Mouse (Mus musculus): ENCODE measurements at regions not wholly inside any gene's neighbourhood (a gene's known extent, or its start where the extent isn't known, plus 50 kb on each side); places are given as distances from the start of the nearest gene placed in this dataset.

DNA sequence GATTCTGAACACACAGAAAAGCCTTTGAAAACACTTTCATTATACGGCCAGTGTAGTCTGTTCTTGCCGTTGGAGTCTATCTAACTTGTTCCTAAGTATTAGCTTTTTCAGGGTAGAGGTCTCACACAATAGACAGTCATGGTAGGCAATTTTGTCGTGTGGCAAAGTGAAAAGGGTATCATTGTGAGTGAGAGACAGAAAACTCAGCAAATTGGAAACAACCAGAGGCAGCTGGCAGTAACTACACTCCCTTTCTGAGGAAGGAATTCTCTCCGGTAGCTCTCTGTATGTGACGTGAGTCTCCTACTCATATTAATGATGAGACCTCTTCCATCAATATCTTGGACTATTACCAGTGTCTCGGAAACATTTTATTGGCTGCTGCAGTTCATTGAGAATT lies 413.8 kb upstream of the Hnrnpa3 start:
- ATAC-seq (ENCODE audit: low read depth) = no peak

DNA sequence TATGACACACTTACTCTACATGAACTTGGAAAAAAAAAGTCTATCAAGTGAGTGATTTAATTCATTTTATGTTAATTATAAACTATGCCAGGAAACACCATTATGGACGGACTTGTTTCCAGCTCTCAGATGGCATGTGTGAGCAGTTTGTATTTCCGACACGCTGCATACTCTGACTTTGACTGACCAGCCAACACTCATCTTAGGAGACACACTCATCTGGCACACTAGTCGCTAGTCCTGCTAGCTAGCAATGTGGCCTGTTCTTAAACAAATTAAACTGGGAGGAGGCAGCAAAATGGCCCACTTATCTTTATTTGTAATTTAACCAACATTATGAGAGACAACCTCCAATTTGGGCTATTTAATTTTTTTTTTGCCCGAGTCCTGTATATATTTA lies 413.4 kb upstream of the Hnrnpa3 start:
- H3K9ac ChIP-seq (ENCODE audit: low read depth, low read length) = no peak overlapping the region
- H3K36me3 ChIP-seq (ENCODE audit: control insufficient read depth, insufficient read depth) = no peaks in the 10 kb centered on the region
- H3K9me3 ChIP-seq (replicated peaks; ENCODE audit: control insufficient read depth, low read length) = no peaks in the 10 kb centered on the region
- ATAC-seq (ENCODE audit: low read depth) = no peak
- H3K27me3 ChIP-seq (ENCODE audit: control insufficient read depth, insufficient read depth, low read depth, low read length) = no peaks in the 10 kb centered on the region
- 65% methylated on average over 5 of the region's 5 CpGs for WGBS (ENCODE audit: insufficient replicate concordance)
- H3K27ac ChIP-seq (ENCODE audit: low read length) = no peak overlapping the region
- no peaks in the 10 kb centered on the region for H3K4me1 ChIP-seq (ENCODE audit: control insufficient read depth, low read depth, low read length)
- no peak overlapping the region for H3K4me2 ChIP-seq (ENCODE audit: low read depth, low read length)
- H3K4me3 ChIP-seq (ENCODE audit: low read depth, low read length) = no peak overlapping the region

More for the DNA sequence above, 413.8 kb upstream of the Hnrnpa3 start:
- no peak overlapping the region for H3K27ac ChIP-seq (ENCODE audit: low read length)
- H3K4me1 ChIP-seq (ENCODE audit: control insufficient read depth, low read depth, low read length) = no peaks in the 10 kb centered on the region
- no peak overlapping the region for H3K9ac ChIP-seq (ENCODE audit: low read depth, low read length)
- 78% methylated on average over 6 of the region's 6 CpGs for WGBS (ENCODE audit: insufficient replicate concordance)
- H3K27me3 ChIP-seq (ENCODE audit: control insufficient read depth, insufficient read depth, low read depth, low read length) = no peaks in the 10 kb centered on the region
- no peaks in the 10 kb centered on the region for H3K36me3 ChIP-seq (ENCODE audit: control insufficient read depth, insufficient read depth)
- no peaks in the 10 kb centered on the region for H3K9me3 ChIP-seq (replicated peaks; ENCODE audit: control insufficient read depth, low read length)
- H3K4me3 ChIP-seq (ENCODE audit: low read depth, low read length) = no peak overlapping the region
- H3K4me2 ChIP-seq (ENCODE audit: low read depth, low read length) = no peak overlapping the region

DNA sequence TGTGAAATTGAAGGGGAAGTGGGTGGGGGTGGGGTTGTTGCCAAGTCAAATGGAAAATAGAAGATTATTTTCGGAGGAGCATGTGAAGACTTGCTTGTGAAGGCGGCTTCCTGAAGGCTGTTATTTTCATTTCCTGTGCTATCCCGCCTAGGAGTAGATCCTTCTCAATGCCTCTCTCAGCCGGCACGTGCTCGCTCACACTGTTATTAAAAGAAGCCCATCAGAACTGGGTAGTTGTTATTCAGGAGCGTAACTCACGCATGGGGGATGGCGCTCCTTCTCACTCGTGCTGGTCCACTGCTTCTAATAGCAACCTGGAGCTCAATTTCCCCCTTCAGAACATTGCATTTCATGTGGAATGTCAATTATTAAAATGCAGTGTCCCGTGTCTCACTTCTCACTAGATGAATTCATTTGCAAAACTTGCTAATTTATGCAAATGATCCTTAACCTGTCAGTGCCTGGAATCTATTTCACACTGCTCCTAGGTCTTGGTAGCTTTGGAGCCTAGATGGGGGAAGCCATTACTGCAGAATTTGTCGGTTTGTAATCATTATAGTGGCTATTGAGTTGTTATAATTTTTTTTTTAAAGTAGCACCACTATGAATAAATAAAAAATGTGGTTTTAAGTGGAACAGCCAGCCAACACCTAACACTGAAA lies 412.8 kb upstream of the Hnrnpa3 start:
- H3K36me3 ChIP-seq (ENCODE audit: control insufficient read depth, insufficient read depth) = no peaks in the 10 kb centered on the region
- no peak overlapping the region for H3K9ac ChIP-seq (ENCODE audit: low read depth, low read length)
- 27% methylated on average over 12 of the region's 12 CpGs for WGBS (ENCODE audit: insufficient replicate concordance)
- no peaks in the 10 kb centered on the region for H3K9me3 ChIP-seq (replicated peaks; ENCODE audit: control insufficient read depth, low read length)
- no peak overlapping the region for H3K4me2 ChIP-seq (ENCODE audit: low read depth, low read length)
- H3K4me3 ChIP-seq (ENCODE audit: low read depth, low read length) = no peak overlapping the region
- ATAC-seq (ENCODE audit: low read depth) = no peak
- no peak overlapping the region for H3K27ac ChIP-seq (ENCODE audit: low read length)
- H3K4me1 ChIP-seq (ENCODE audit: control insufficient read depth, low read depth, low read length) = no peaks in the 10 kb centered on the region
- no peaks in the 10 kb centered on the region for H3K27me3 ChIP-seq (ENCODE audit: control insufficient read depth, insufficient read depth, low read depth, low read length)

DNA sequence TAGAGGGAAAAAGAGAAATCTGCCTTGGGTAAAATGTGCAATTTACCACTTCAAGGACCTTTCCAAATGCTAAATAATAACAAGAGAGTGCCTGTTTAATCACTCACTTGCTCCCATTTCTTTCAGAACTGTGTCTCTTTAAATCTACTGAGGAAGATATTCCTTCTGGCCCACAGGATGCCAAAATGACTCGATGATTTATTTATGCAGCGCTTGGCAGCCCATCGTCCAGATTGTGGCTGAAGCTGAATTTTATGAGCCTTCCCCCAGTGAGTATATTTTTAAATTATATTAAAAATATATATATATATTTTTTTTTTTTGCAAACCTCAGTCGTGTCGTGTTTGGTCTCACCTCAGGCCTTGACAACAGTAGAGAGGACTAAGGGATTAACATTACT lies 410.8 kb upstream of the Hnrnpa3 start:
- Histone ChIP-seq H3K9ac (ENCODE audit: low read depth, low read length) (no peak overlapping the region), H3K4me1 (ENCODE audit: control insufficient read depth, low read depth, low read length) (no peaks in the 10 kb centered on the region), H3K4me3 (ENCODE audit: low read depth, low read length) (no peak overlapping the region), H3K9me3 (replicated peaks; ENCODE audit: control insufficient read depth, low read length) (no peaks in the 10 kb centered on the region), H3K27ac (ENCODE audit: low read length) (no peak overlapping the region), H3K27me3 (ENCODE audit: control insufficient read depth, insufficient read depth, low read depth, low read length) (no peaks in the 10 kb centered on the region), H3K4me2 (ENCODE audit: low read depth, low read length) (no peak overlapping the region), H3K36me3 (ENCODE audit: control insufficient read depth, insufficient read depth) (no peaks in the 10 kb centered on the region)
- ATAC-seq (ENCODE audit: low read depth) = no peak
- 42% methylated on average over 5 of the region's 5 CpGs for WGBS (ENCODE audit: insufficient replicate concordance)

DNA sequence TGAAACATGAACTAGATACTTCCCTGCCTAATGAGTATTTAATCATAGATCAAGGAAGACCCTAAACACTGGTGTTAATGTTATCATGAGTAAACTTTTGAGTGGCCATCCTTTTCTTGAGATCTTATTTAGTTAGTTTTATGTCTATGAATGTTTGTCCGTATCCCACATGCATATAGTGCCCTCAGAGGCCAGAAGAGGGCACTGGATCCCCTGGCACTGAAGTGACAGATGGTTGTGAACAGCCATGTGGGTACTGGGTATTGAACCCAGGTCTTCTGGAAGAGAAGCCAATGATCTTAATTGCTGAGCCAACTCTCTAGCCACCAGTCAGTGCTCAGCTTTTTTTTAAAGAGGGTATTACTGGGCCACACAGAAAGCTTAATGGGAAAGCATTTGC lies 408.6 kb upstream of the Hnrnpa3 start:
- Histone ChIP-seq H3K4me3 (ENCODE audit: low read depth, low read length) (no peak overlapping the region), H3K9ac (ENCODE audit: low read depth, low read length) (no peak overlapping the region), H3K36me3 (ENCODE audit: control insufficient read depth, insufficient read depth) (no peaks in the 10 kb centered on the region), H3K27ac (ENCODE audit: low read length) (no peak overlapping the region), H3K4me1 (ENCODE audit: control insufficient read depth, low read depth, low read length) (no peaks in the 10 kb centered on the region), H3K4me2 (ENCODE audit: low read depth, low read length) (no peak overlapping the region), H3K27me3 (ENCODE audit: control insufficient read depth, insufficient read depth, low read depth, low read length) (no peaks in the 10 kb centered on the region), H3K9me3 (replicated peaks; ENCODE audit: control insufficient read depth, low read length) (no peaks in the 10 kb centered on the region)
- WGBS (ENCODE audit: insufficient replicate concordance) = 51% methylated on average over 1 of the region's 1 CpGs
- ATAC-seq (ENCODE audit: low read depth) = no peak

DNA sequence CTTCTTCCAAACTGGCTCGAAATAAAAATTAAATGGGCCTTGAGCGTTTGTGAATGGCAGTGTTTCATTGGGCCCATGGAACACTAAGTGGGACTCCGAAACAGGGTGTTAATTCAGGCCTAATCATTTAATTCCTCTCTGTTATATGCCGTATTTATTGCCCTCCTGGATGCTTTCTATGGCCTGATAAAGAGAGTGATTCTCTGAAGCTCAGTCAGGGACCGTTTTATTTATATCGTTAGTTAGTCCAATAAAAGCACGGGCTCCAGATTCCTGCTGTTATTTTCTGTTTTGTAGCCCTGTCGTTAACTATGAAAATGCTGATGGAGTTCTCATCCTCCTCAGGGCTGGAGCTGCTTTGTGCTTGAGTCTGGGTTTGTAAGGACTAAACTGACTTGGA lies 406.2 kb upstream of the Hnrnpa3 start:
- Histone ChIP-seq H3K4me2 (ENCODE audit: low read depth, low read length) (no peak overlapping the region), H3K27me3 (ENCODE audit: control insufficient read depth, insufficient read depth, low read depth, low read length) (no peaks in the 10 kb centered on the region), H3K9me3 (replicated peaks; ENCODE audit: control insufficient read depth, low read length) (no peaks in the 10 kb centered on the region), H3K36me3 (ENCODE audit: control insufficient read depth, insufficient read depth) (no peaks in the 10 kb centered on the region), H3K27ac (ENCODE audit: low read length) (no peak overlapping the region), H3K9ac (ENCODE audit: low read depth, low read length) (no peak overlapping the region), H3K4me1 (ENCODE audit: control insufficient read depth, low read depth, low read length) (no peaks in the 10 kb centered on the region), H3K4me3 (ENCODE audit: low read depth, low read length) (no peak overlapping the region)
- 71% methylated on average over 8 of the region's 8 CpGs for WGBS (ENCODE audit: insufficient replicate concordance)
- no peak for ATAC-seq (ENCODE audit: low read depth)

DNA sequence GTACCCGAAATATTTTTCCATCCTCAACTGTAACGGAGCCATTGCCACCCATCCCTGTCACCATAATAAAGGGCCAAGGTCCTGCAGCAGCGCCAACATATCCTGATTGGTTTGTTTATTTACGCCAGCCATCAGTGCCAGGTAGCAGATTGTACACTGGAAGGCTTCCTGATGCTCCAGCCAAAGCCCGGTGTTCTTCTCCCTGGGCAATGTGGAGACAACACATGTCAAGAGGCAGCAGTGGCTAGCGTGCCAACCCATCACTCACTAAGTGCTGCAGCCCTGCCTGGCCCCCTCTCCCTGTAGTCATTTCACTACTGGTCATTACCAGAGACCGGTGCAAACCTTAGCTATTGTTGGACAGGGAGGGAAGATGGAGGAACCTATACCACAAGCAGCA lies 393.8 kb upstream of the Hnrnpa3 start:
- H3K9ac ChIP-seq (ENCODE audit: low read depth, low read length) = no peak overlapping the region
- H3K4me3 ChIP-seq (ENCODE audit: low read depth, low read length) = no peak overlapping the region
- no peak for ATAC-seq (ENCODE audit: low read depth)
- no peaks in the 10 kb centered on the region for H3K4me1 ChIP-seq (ENCODE audit: control insufficient read depth, low read depth, low read length)
- H3K27ac ChIP-seq (ENCODE audit: low read length) = no peak overlapping the region
- H3K36me3 ChIP-seq (ENCODE audit: control insufficient read depth, insufficient read depth) = no peaks in the 10 kb centered on the region
- H3K4me2 ChIP-seq (ENCODE audit: low read depth, low read length) = no peak overlapping the region
- WGBS (ENCODE audit: insufficient replicate concordance) = 59% methylated on average over 7 of the region's 7 CpGs
- no peaks in the 10 kb centered on the region for H3K9me3 ChIP-seq (replicated peaks; ENCODE audit: control insufficient read depth, low read length)
- H3K27me3 ChIP-seq (ENCODE audit: control insufficient read depth, insufficient read depth, low read depth, low read length) = no peaks in the 10 kb centered on the region

DNA sequence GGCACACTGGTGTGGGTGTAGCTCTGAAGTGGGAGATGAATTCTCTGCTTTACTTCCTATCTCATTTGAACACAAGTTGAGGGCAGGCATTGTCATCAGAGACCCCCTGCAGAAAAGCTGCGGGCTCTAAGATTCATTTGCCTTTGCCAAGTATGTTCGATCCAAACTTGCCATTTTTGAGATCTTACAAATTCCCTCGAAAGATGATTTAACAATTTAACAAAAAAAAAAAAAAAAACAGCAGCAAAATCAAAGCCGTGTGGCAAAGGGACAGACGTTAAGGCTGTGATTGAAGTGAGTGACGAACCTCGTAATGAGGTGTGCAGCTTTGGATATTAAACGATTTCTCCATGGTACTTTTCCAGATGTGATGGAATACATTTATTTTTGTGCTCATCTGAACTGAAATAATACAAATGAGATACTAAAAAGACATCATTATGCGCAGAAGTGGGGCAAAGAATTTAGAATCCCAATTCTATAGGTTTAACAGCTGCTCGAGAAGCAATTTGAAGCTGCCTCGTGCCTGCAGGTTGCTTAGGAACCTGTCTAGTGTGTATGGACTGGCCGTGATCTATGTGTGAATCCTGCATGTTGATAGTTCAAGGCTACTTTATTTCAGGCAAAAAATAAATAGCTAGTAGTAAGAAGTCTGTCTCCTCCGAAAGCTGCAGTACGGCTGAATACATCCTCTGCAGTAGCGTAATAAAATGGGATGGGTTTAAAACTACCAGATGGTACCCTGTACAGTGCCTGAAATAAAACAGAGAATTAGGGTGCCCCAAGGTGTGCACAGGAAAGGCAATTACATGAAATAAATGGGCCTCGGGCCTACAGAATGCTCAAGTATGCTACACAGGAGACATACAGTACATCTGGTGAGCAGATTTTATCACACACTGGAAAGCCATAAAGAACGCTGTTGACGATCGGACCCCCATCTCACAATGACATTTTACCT lies 393.0 kb upstream of the Hnrnpa3 start:
- Histone ChIP-seq H3K9me3 (replicated peaks; ENCODE audit: control insufficient read depth, low read length) (no peaks in the 10 kb centered on the region), H3K4me1 (ENCODE audit: control insufficient read depth, low read depth, low read length) (no peaks in the 10 kb centered on the region), H3K9ac (ENCODE audit: low read depth, low read length) (no peak overlapping the region), H3K4me3 (ENCODE audit: low read depth, low read length) (no peak overlapping the region), H3K27me3 (ENCODE audit: control insufficient read depth, insufficient read depth, low read depth, low read length) (no peaks in the 10 kb centered on the region), H3K27ac (ENCODE audit: low read length) (no peak overlapping the region), H3K4me2 (ENCODE audit: low read depth, low read length) (no peak overlapping the region), H3K36me3 (ENCODE audit: control insufficient read depth, insufficient read depth) (no peaks in the 10 kb centered on the region)
- ATAC-seq (ENCODE audit: low read depth) = no peak
- WGBS (ENCODE audit: insufficient replicate concordance) = 72% methylated on average over 19 of the region's 19 CpGs

DNA sequence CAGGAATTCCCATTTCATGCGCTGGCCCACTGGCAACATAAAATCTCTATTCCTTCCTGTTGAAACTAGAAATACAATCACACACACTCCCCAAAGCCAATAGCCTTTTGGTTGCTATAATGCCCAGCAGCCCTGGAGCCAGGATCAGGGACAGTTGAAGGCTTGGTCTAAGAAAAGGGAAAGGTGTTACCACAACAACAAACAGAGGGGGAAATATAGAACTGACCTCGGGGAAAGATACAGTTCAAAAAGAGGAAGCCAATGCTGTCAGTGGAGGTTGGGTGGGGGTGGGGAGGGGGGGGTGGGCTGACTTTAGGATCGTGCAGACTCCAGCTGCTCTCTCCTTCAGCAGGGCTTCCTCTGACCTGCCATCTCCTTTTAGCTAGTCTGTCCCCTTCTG lies 391.1 kb upstream of the Hnrnpa3 start:
- Histone ChIP-seq H3K9me3 (replicated peaks; ENCODE audit: control insufficient read depth, low read length) (no peaks in the 10 kb centered on the region), H3K4me2 (ENCODE audit: low read depth, low read length) (no peak overlapping the region), H3K9ac (ENCODE audit: low read depth, low read length) (no peak overlapping the region), H3K27me3 (ENCODE audit: control insufficient read depth, insufficient read depth, low read depth, low read length) (no peaks in the 10 kb centered on the region), H3K36me3 (ENCODE audit: control insufficient read depth, insufficient read depth) (no peaks in the 10 kb centered on the region), H3K27ac (ENCODE audit: low read length) (no peak overlapping the region), H3K4me3 (ENCODE audit: low read depth, low read length) (no peak overlapping the region), H3K4me1 (ENCODE audit: control insufficient read depth, low read depth, low read length) (no peaks in the 10 kb centered on the region)
- 31% methylated on average over 3 of the region's 3 CpGs for WGBS (ENCODE audit: insufficient replicate concordance)
- no peak for ATAC-seq (ENCODE audit: low read depth)
